Mouse (Mus musculus): ENCODE results near the gene Itpkc. TPM values are rescaled to one million over a fixed set of nuclear protein-coding genes. Genes with fewer than 3 reads are reported as not detected.

Itpkc gene
- polyA plus RNA-seq (2012; ENCODE audit: insufficient read depth, insufficient read length, missing spikeins) = 6.1 and 7.1 TPM in 2 replicates

GRCm38 (mm10) chr7:27228281-27228821 lies at the start of gene Itpkc:
Gene Itpkc, minus strand, starts transcription at chr7:27228661.
- H3K4me3 ChIP-seq (ENCODE audit: insufficient read depth, low read length) = peak within 1 kb of the TSS; percentile 94
- peaks cover 42% of the 10 kb centered on the region for H3K4me1 ChIP-seq (ENCODE audit: control insufficient read depth, insufficient read depth, low read length)
- TF ChIP-seq POLR2A (IDR thresholded peaks at IDR 0.05; ENCODE audit: borderline replicate concordance, low read depth, low read length) (no peak), CTCF (IDR thresholded peaks at IDR 0.05; ENCODE audit: low read depth, low read length) (no peak)

DNA sequence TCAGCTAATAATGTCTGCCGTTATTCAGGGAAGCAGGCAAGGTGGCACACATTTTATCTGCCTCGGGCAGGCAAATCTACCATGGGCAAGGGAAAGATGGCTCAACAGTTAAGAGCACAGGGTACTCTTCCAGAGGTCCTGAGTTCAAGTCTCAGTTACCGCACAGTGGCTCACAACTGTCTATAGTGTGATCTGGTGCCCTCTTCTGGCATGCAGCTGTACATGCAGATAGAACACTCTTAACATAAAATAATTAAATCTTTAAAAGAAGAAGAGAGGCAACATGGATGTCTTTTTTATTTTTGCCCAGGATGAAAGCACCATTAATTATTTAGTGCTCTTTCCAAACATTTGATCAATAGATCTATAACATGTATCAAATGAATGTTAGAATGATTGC lies 48.7 kb upstream of the Itpkc start:
- 0 out of 2 replicates have a peak, but pooled peaks have one; percentile 48 for TF ChIP-seq CTCF (IDR thresholded peaks at IDR 0.05; ENCODE audit: low read depth, low read length)
- TF ChIP-seq POLR2A (IDR thresholded peaks at IDR 0.05; ENCODE audit: borderline replicate concordance, low read depth, low read length) = no peak
- no peak overlapping the region for H3K4me3 ChIP-seq (ENCODE audit: insufficient read depth, low read length)
- no peaks in the 10 kb centered on the region for H3K4me1 ChIP-seq (ENCODE audit: control insufficient read depth, insufficient read depth, low read length)
- H3K27ac ChIP-seq (ENCODE audit: insufficient read depth, low read depth, low read length) = no peak overlapping the region

More at GRCm38 (mm10) chr7:27228281-27228821, at the start of gene Itpkc:
- H3K27ac ChIP-seq (ENCODE audit: insufficient read depth, low read depth, low read length) = peak within 1 kb of the TSS; percentile 62

- Histone ChIP-seq H3K27ac (ENCODE audit: insufficient read depth, low read depth, low read length) (no peak overlapping the region), H3K4me1 (ENCODE audit: control insufficient read depth, insufficient read depth, low read length) (no peaks in the 10 kb centered on the region), H3K4me3 (ENCODE audit: insufficient read depth, low read length) (no peak overlapping the region)
- TF ChIP-seq CTCF (IDR thresholded peaks at IDR 0.05; ENCODE audit: low read depth, low read length) = no peak
- TF ChIP-seq POLR2A (IDR thresholded peaks at IDR 0.05; ENCODE audit: borderline replicate concordance, low read depth, low read length) = no peak
Measured at GRCm38 (mm10) chr7:27276021-27276420, 47.6 kb upstream of the Itpkc start.

DNA sequence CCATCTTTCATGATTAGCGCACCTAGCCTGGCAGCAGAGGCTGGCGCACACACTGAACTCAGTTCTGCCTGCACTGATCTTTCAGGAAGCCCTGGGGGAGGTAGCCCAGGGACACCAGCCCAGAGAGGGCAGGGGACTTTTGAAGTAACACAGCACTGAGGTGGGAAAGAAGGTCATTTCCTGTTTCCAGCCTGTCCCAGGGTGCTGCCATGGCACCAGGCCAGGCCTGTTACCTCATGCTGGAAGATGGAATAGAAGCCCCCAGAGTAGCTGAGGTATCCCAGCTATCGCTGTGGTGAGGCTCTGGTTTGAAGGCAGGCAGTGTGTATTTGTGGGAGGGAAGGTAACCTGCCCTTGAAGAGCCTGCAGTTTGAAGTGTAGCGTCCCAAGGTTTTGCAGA lies 46.5 kb upstream of the Itpkc start:
- Histone ChIP-seq H3K4me1 (ENCODE audit: control insufficient read depth, insufficient read depth, low read length) (no peaks in the 10 kb centered on the region), H3K27ac (ENCODE audit: insufficient read depth, low read depth, low read length) (no peak overlapping the region), H3K4me3 (ENCODE audit: insufficient read depth, low read length) (no peak overlapping the region)
- TF ChIP-seq POLR2A (IDR thresholded peaks at IDR 0.05; ENCODE audit: borderline replicate concordance, low read depth, low read length) = no peak
- no peak for TF ChIP-seq CTCF (IDR thresholded peaks at IDR 0.05; ENCODE audit: low read depth, low read length)

- TF ChIP-seq POLR2A (IDR thresholded peaks at IDR 0.05; ENCODE audit: borderline replicate concordance, low read depth, low read length) = no peak
- peak; percentile 24; the same call in 1 of the 2 replicates for TF ChIP-seq CTCF (IDR thresholded peaks at IDR 0.05; ENCODE audit: low read depth, low read length)
Measured at GRCm38 (mm10) chr7:27273739-27274351, 45.4 kb upstream of the Itpkc start.

DNA sequence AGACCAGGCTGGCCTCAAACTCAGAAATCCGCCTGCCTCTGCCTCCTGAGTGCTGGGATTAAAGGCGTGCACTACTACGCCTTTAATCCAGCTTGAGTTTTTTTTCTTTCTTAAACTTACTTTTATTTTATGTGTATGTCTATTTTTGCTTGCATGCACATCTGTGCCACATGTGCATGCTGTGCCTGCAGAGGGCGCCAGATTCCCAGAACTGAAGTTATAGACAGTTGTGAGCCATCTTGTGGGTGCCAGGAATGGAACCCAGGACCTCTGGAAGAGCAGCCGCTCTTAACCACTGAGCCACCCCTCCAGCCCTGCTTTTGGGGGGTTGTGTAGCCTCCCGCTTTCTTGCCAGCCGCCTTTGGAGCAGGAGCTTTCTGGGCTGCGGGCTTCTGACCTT lies 43.0 kb upstream of the Itpkc start:
- no peak overlapping the region for H3K4me3 ChIP-seq (ENCODE audit: insufficient read depth, low read length)
- no peak overlapping the region for H3K27ac ChIP-seq (ENCODE audit: insufficient read depth, low read depth, low read length)
- no peak for TF ChIP-seq CTCF (IDR thresholded peaks at IDR 0.05; ENCODE audit: low read depth, low read length)
- no peak for TF ChIP-seq POLR2A (IDR thresholded peaks at IDR 0.05; ENCODE audit: borderline replicate concordance, low read depth, low read length)
- no peaks in the 10 kb centered on the region for H3K4me1 ChIP-seq (ENCODE audit: control insufficient read depth, insufficient read depth, low read length)

More at GRCm38 (mm10) chr7:27273739-27274351, 45.4 kb upstream of the Itpkc start:
- no peak overlapping the region for H3K27ac ChIP-seq (ENCODE audit: insufficient read depth, low read depth, low read length)
- H3K4me1 ChIP-seq (ENCODE audit: control insufficient read depth, insufficient read depth, low read length) = no peaks in the 10 kb centered on the region
- no peak overlapping the region for H3K4me3 ChIP-seq (ENCODE audit: insufficient read depth, low read length)

GRCm38 (mm10) chr7:27266515-27267128 lies 38.2 kb upstream of the Itpkc start:
- no peak overlapping the region for H3K4me3 ChIP-seq (ENCODE audit: insufficient read depth, low read length)
- TF ChIP-seq POLR2A (IDR thresholded peaks at IDR 0.05; ENCODE audit: borderline replicate concordance, low read depth, low read length) (no peak), CTCF (IDR thresholded peaks at IDR 0.05; ENCODE audit: low read depth, low read length) (no peak)
- no peak overlapping the region for H3K27ac ChIP-seq (ENCODE audit: insufficient read depth, low read depth, low read length)
- peaks cover 4% of the 10 kb centered on the region for H3K4me1 ChIP-seq (ENCODE audit: control insufficient read depth, insufficient read depth, low read length)

GRCm38 (mm10) chr7:27264761-27265160 lies 36.3 kb upstream of the Itpkc start:
- peaks cover 4% of the 10 kb centered on the region for H3K4me1 ChIP-seq (ENCODE audit: control insufficient read depth, insufficient read depth, low read length)
- TF ChIP-seq CTCF (IDR thresholded peaks at IDR 0.05; ENCODE audit: low read depth, low read length) (no peak), POLR2A (IDR thresholded peaks at IDR 0.05; ENCODE audit: borderline replicate concordance, low read depth, low read length) (no peak)
- no peak overlapping the region for H3K4me3 ChIP-seq (ENCODE audit: insufficient read depth, low read length)
- H3K27ac ChIP-seq (ENCODE audit: insufficient read depth, low read depth, low read length) = no peak overlapping the region

- Histone ChIP-seq H3K4me3 (ENCODE audit: insufficient read depth, low read length) (no peak overlapping the region), H3K4me1 (ENCODE audit: control insufficient read depth, insufficient read depth, low read length) (peaks cover 8% of the 10 kb centered on the region), H3K27ac (ENCODE audit: insufficient read depth, low read depth, low read length) (no peak overlapping the region)
- TF ChIP-seq CTCF (IDR thresholded peaks at IDR 0.05; ENCODE audit: low read depth, low read length) = no peak
Measured at GRCm38 (mm10) chr7:27261888-27262287, 33.4 kb upstream of the Itpkc start.

DNA sequence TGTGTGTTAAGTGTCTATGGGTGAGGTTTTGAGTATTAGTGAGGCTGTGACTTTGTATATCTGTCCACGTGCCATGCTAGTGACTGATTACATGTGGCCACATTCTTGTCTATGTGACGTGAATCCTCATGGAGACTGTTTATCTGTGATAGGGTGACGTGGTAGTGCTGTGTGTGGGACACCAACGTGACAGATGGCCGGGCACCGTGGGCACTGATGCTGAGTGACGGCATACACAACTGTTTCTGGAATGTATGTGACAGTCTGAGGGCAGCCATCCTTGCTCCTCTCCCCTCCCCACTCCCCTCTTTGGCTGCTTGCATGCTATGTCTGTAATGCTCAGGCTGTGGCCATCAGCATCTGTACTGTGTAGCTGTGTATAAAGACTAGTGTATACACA lies 32.4 kb upstream of the Itpkc start:
- Histone ChIP-seq H3K4me3 (ENCODE audit: insufficient read depth, low read length) (no peak overlapping the region), H3K27ac (ENCODE audit: insufficient read depth, low read depth, low read length) (no peak overlapping the region), H3K4me1 (ENCODE audit: control insufficient read depth, insufficient read depth, low read length) (peaks cover 4% of the 10 kb centered on the region; the same call in 1 of the 2 replicates)
- no peak for TF ChIP-seq POLR2A (IDR thresholded peaks at IDR 0.05; ENCODE audit: borderline replicate concordance, low read depth, low read length)
- TF ChIP-seq CTCF (IDR thresholded peaks at IDR 0.05; ENCODE audit: low read depth, low read length) = no peak

Data from bone marrow macrophage, adult 2 months (primary cell).